Mouse (Mus musculus) C2C12 (cell line): ENCODE results near the gene Rps6kb2.

Experiments
- CEBPB ChIP-seq: IDR thresholded peaks from one replicate; pipeline ENCODE4 v1.6.1; 2011; ENCODE audit warnings: low read depth, mild to moderate bottlenecking, control low read depth, moderate library complexity
- CTCF ChIP-seq: IDR thresholded peaks from one replicate; pipeline ENCODE4 v1.5.1; 2011; ENCODE audit not compliant: control insufficient read depth, insufficient read depth, insufficient read length
- FOSL1 ChIP-seq: IDR thresholded peaks from one replicate; pipeline ENCODE4 v1.8.0; 2011; ENCODE audit warnings: mild to moderate bottlenecking, low read length; ENCODE audit not compliant: poor library complexity, insufficient read depth, severe bottlenecking
- MAX ChIP-seq: IDR thresholded peaks from one replicate; pipeline ENCODE4 v1.6.1; 2011; ENCODE audit warnings: mild to moderate bottlenecking, control low read depth
- MYOD1 ChIP-seq: IDR thresholded peaks from one replicate; pipeline ENCODE4 v1.6.1; 2011; ENCODE audit warnings: low read depth; ENCODE audit not compliant: control insufficient read depth, insufficient read length
- MYOG ChIP-seq: IDR thresholded peaks from one replicate; pipeline ENCODE4 v1.6.1; 2011; ENCODE audit not compliant: control insufficient read depth, insufficient read length; ENCODE audit errors: extremely low read depth
- USF1 ChIP-seq: IDR thresholded peaks from one replicate; pipeline ENCODE4 v1.6.1; 2011; ENCODE audit warnings: low read depth, mild to moderate bottlenecking, control low read depth, moderate library complexity

DNA sequence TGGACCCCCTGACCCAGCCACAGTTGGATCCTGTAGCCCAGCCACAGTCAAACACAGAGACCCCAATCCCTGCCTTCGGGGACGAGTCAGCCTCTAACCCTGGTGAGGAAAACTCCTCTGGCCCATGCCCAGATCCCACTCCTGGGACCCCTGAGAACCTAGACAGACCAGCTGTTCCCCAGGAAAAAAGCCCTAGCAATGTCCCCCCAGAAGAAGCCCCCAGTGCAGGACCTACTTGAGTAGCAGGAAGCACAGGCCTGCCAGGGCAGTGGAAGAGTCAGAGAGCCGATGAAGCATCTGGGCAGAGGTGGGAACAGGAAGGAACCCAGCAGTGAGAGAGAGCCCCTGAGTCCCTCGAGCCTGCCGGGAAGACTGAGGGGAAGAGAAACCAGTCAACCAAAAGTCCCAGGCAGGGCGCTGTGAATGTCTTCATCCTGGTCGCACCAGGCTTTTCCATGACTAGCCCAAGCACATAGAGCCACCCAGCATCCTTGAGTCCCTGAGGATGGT, 19.3 kb downstream of the Rps6kb2 start, which contains the start of gene Cabp4:
- TF ChIP-seq CTCF, result no peak
- TF ChIP-seq MAX, result no peak
- TF ChIP-seq MYOD1, result no peak
- no peak for TF ChIP-seq USF1
- no peak for TF ChIP-seq CEBPB
- TF ChIP-seq MYOG, result no peak
- no peak for TF ChIP-seq FOSL1
